Mouse (Mus musculus): Measurements from ENCODE around the gene Shisa9.

DNA sequence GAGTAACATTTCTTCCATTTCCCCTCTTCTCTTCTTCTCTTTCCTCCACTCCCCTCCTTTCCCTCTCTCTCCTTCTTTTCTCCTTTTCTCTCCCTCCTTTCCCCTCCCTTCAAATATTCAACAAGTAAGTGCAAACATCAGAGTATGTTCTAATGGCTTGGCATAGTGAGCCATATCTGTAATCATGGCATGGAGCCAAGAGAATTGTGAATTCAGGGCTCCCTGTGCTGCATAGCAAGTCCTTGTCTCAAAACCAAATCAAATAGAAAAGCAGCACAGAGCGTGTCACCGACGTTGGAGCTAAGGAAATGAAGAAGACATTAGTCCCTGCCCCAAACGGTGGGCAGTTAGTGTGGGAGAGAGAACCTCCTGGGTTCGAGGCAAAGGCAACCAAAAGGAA is 316.6 kb downstream of the Shisa9 start:
- TF ChIP-seq CTCF (IDR thresholded peaks at IDR 0.05; ENCODE audit: low read depth) (no peak), EP300 (optimal IDR thresholded peaks at IDR 0.05) (no peak)

Measured in stomach, postnatal 0 days (tissue).